Mouse (Mus musculus): ENCODE results near the gene Rassf6. TPM values are rescaled to one million over a fixed set of nuclear protein-coding genes. Genes with fewer than 3 reads are reported as not detected.

Rassf6 gene
- 10.3 and 12.3 TPM in 2 replicates for polyA plus RNA-seq (2015; fragmentation: Nextera tagmentation; extraction: Ambion mirVana)

DNA sequence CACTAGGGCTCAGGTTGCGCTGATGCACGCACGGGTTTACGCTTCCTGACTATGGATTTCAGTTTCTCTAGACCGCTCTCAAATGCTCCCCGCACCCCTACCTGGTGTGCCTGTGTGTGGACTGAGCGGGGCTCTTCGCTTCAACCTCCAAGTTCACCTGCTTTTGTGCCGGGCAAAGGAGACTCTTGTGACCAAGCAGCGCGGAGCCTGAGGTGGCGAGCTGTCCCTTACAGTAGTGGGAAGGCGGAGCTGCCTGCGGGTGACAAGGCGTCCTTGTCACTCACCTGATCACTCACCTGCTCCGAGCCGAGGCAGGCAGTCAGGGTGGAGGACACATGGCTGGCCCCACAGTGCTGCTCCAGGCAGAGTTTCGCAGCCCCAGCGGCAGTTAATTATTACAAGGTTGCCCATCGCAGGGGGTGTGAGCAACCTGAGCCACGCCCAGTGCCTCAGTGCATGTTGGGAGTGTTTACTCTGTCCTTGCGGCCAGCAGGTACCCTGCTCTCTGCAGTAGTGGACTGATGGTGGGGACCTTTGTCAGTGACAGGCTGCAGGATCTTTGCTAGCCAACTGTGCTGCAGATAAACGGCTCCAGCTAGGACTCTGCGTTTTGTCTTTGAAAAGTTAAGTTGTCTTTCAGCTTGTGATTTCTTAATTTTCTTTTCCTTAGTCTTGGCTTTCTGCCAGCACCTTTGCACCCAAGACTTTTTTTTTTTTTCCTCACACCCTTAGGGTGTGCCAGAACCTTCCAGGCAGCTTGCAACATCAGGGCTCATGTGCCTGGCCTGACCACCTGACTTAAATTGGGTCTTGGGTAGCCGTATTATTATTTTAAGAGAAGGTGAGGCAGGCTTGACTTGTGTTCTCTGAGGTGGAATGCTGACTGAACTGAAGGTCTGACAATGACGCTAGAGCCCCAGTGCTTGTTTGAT lies at the start of gene Rassf6:
Gene Rassf6 (minus strand): TSS at position 372 of the 932 bp plus-strand sequence.
- ATAC-seq (ENCODE audit: insufficient read depth, low FRiP score): peak; percentile 97
- peaks cover 7% of the 10 kb centered on the region; the same call in 1 of the 2 replicates for H3K4me1 ChIP-seq (ENCODE audit: control insufficient read depth, insufficient read depth, low read length)
- H3K4me2 ChIP-seq (ENCODE audit: low read depth, low read length): peak within 1 kb of the TSS; percentile 61
- H3K27ac ChIP-seq (ENCODE audit: low read length): peak within 1 kb of the TSS; percentile 84
- H3K27me3 ChIP-seq (ENCODE audit: control insufficient read depth, insufficient read depth, low read length): no peaks in the 10 kb centered on the region
- WGBS: 9% methylated on average over 26 of the region's 26 CpGs
- H3K4me3 ChIP-seq (replicated peaks; ENCODE audit: low read length): peak within 1 kb of the TSS; percentile 47
- H3K9ac ChIP-seq (ENCODE audit: low read length): peak within 1 kb of the TSS; percentile 61
- H3K9me3 ChIP-seq (replicated peaks; ENCODE audit: control insufficient read depth, low read length): no peaks in the 10 kb centered on the region
- H3K36me3 ChIP-seq (ENCODE audit: control insufficient read depth, insufficient read depth, low read length): no peaks in the 10 kb centered on the region

GRCm38 (mm10) chr5:90689426-90690128 lies 49.1 kb upstream of the Rassf6 start:
- no peak overlapping the region for H3K27ac ChIP-seq (ENCODE audit: low read length)
- ATAC-seq (ENCODE audit: insufficient read depth, low FRiP score): no peak
- no peak overlapping the region for H3K9ac ChIP-seq (ENCODE audit: low read length)
- H3K4me1 ChIP-seq (ENCODE audit: control insufficient read depth, insufficient read depth, low read length): no peaks in the 10 kb centered on the region
- H3K4me2 ChIP-seq (ENCODE audit: low read depth, low read length): no peak overlapping the region
- no peaks in the 10 kb centered on the region for H3K27me3 ChIP-seq (ENCODE audit: control insufficient read depth, insufficient read depth, low read length)
- no peak overlapping the region for H3K4me3 ChIP-seq (replicated peaks; ENCODE audit: low read length)
- H3K36me3 ChIP-seq (ENCODE audit: control insufficient read depth, insufficient read depth, low read length): no peaks in the 10 kb centered on the region
- WGBS: 80% methylated on average over 8 of the region's 8 CpGs
- no peaks in the 10 kb centered on the region for H3K9me3 ChIP-seq (replicated peaks; ENCODE audit: control insufficient read depth, low read length)

GRCm38 (mm10) chr5:90687913-90688312 lies 47.5 kb upstream of the Rassf6 start:
- no peak overlapping the region for H3K4me3 ChIP-seq (replicated peaks; ENCODE audit: low read length)
- no peaks in the 10 kb centered on the region for H3K9me3 ChIP-seq (replicated peaks; ENCODE audit: control insufficient read depth, low read length)
- no peak overlapping the region for H3K27ac ChIP-seq (ENCODE audit: low read length)
- H3K9ac ChIP-seq (ENCODE audit: low read length): no peak overlapping the region
- ATAC-seq (ENCODE audit: insufficient read depth, low FRiP score): no peak
- no peak overlapping the region for H3K4me2 ChIP-seq (ENCODE audit: low read depth, low read length)
- 86% methylated on average over 10 of the region's 10 CpGs for WGBS
- H3K36me3 ChIP-seq (ENCODE audit: control insufficient read depth, insufficient read depth, low read length): no peaks in the 10 kb centered on the region
- H3K4me1 ChIP-seq (ENCODE audit: control insufficient read depth, insufficient read depth, low read length): no peaks in the 10 kb centered on the region
- no peaks in the 10 kb centered on the region for H3K27me3 ChIP-seq (ENCODE audit: control insufficient read depth, insufficient read depth, low read length)

- Histone ChIP-seq H3K36me3 (ENCODE audit: control insufficient read depth, insufficient read depth, low read length) (no peaks in the 10 kb centered on the region), H3K27ac (ENCODE audit: low read length) (no peak overlapping the region), H3K9me3 (replicated peaks; ENCODE audit: control insufficient read depth, low read length) (no peaks in the 10 kb centered on the region), H3K4me1 (ENCODE audit: control insufficient read depth, insufficient read depth, low read length) (no peaks in the 10 kb centered on the region), H3K27me3 (ENCODE audit: control insufficient read depth, insufficient read depth, low read length) (no peaks in the 10 kb centered on the region), H3K4me3 (replicated peaks; ENCODE audit: low read length) (no peak overlapping the region), H3K9ac (ENCODE audit: low read length) (no peak overlapping the region), H3K4me2 (ENCODE audit: low read depth, low read length) (no peak overlapping the region)
- WGBS: 56% methylated on average over 4 of the region's 4 CpGs
- ATAC-seq (ENCODE audit: insufficient read depth, low FRiP score): no peak
These were observed 44.5 kb upstream of the Rassf6 start for GRCm38 (mm10) chr5:90684994-90685393.

DNA sequence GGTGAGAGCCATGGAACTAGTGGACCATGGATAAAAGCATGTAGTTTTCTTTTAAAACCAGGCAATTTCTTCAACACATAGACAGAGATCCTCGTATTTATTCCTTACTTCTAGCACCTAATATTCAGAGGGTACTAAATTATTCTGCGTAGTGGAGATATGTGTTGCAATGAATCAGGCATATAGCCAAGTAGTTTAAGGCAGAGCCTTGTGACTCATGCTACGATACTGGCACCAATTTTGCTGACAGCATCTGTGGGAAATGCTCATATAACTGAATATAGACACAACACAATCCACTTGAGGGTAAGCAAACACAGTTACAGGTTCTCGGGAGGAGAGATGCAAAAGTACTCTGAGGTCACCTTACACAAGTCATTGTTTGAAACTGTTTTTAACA lies 41.4 kb upstream of the Rassf6 start:
- Histone ChIP-seq H3K36me3 (ENCODE audit: control insufficient read depth, insufficient read depth, low read length) (no peaks in the 10 kb centered on the region), H3K27me3 (ENCODE audit: control insufficient read depth, insufficient read depth, low read length) (no peaks in the 10 kb centered on the region), H3K27ac (ENCODE audit: low read length) (no peak overlapping the region), H3K4me2 (ENCODE audit: low read depth, low read length) (no peak overlapping the region), H3K4me3 (replicated peaks; ENCODE audit: low read length) (no peak overlapping the region), H3K9me3 (replicated peaks; ENCODE audit: control insufficient read depth, low read length) (no peaks in the 10 kb centered on the region), H3K9ac (ENCODE audit: low read length) (no peak overlapping the region), H3K4me1 (ENCODE audit: control insufficient read depth, insufficient read depth, low read length) (no peaks in the 10 kb centered on the region)
- 68% methylated on average over 4 of the region's 4 CpGs for WGBS
- no peak for ATAC-seq (ENCODE audit: insufficient read depth, low FRiP score)

- Histone ChIP-seq H3K4me2 (ENCODE audit: low read depth, low read length) (no peak overlapping the region), H3K4me1 (ENCODE audit: control insufficient read depth, insufficient read depth, low read length) (no peaks in the 10 kb centered on the region), H3K27ac (ENCODE audit: low read length) (no peak overlapping the region), H3K9ac (ENCODE audit: low read length) (no peak overlapping the region), H3K4me3 (replicated peaks; ENCODE audit: low read length) (no peak overlapping the region), H3K9me3 (replicated peaks; ENCODE audit: control insufficient read depth, low read length) (no peaks in the 10 kb centered on the region), H3K27me3 (ENCODE audit: control insufficient read depth, insufficient read depth, low read length) (no peaks in the 10 kb centered on the region), H3K36me3 (ENCODE audit: control insufficient read depth, insufficient read depth, low read length) (no peaks in the 10 kb centered on the region)
- WGBS: 48% methylated on average over 2 of the region's 2 CpGs
- no peak for ATAC-seq (ENCODE audit: insufficient read depth, low FRiP score)
These were observed 37.1 kb upstream of the Rassf6 start for GRCm38 (mm10) chr5:90677560-90677959.

DNA sequence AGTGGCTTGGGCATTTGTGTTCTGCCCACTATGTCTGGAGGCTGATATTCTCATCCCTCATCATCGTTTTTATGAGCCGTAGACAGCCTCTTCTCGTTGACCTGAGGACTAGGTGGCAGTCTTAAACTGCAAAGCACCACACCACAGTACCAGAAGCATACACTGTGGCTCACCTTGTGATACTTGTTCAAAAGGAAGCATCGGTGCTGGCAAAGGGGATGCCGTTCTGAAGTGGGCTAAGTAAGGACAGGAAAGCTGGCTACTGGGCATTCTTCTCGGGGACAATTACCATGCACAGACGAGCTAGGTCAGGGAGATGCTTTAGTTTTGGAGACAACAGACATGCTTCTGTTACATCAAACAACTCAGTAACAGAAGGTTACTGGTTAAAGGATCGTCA lies 21.4 kb upstream of the Rassf6 start:
- Histone ChIP-seq H3K4me3 (replicated peaks; ENCODE audit: low read length) (no peak overlapping the region), H3K36me3 (ENCODE audit: control insufficient read depth, insufficient read depth, low read length) (no peaks in the 10 kb centered on the region), H3K9ac (ENCODE audit: low read length) (no peak overlapping the region), H3K27me3 (ENCODE audit: control insufficient read depth, insufficient read depth, low read length) (no peaks in the 10 kb centered on the region; the same call in 1 of the 2 replicates), H3K4me1 (ENCODE audit: control insufficient read depth, insufficient read depth, low read length) (no peaks in the 10 kb centered on the region), H3K9me3 (replicated peaks; ENCODE audit: control insufficient read depth, low read length) (no peaks in the 10 kb centered on the region), H3K27ac (ENCODE audit: low read length) (no peak overlapping the region), H3K4me2 (ENCODE audit: low read depth, low read length) (no peak overlapping the region)
- 60% methylated on average over 8 of the region's 8 CpGs for WGBS
- ATAC-seq (ENCODE audit: insufficient read depth, low FRiP score): no peak

GRCm38 (mm10) chr5:90661436-90661835 lies 21.0 kb upstream of the Rassf6 start:
- no peaks in the 10 kb centered on the region; the same call in 1 of the 2 replicates for H3K27me3 ChIP-seq (ENCODE audit: control insufficient read depth, insufficient read depth, low read length)
- H3K4me3 ChIP-seq (replicated peaks; ENCODE audit: low read length): no peak overlapping the region
- H3K36me3 ChIP-seq (ENCODE audit: control insufficient read depth, insufficient read depth, low read length): no peaks in the 10 kb centered on the region
- no peaks in the 10 kb centered on the region for H3K9me3 ChIP-seq (replicated peaks; ENCODE audit: control insufficient read depth, low read length)
- ATAC-seq (ENCODE audit: insufficient read depth, low FRiP score): peak; percentile 40; the same call in 1 of the 2 replicates
- WGBS: 14% methylated on average over 9 of the region's 9 CpGs
- no peak overlapping the region for H3K27ac ChIP-seq (ENCODE audit: low read length)
- H3K4me1 ChIP-seq (ENCODE audit: control insufficient read depth, insufficient read depth, low read length): no peaks in the 10 kb centered on the region
- no peak overlapping the region for H3K4me2 ChIP-seq (ENCODE audit: low read depth, low read length)
- no peak overlapping the region for H3K9ac ChIP-seq (ENCODE audit: low read length)

DNA sequence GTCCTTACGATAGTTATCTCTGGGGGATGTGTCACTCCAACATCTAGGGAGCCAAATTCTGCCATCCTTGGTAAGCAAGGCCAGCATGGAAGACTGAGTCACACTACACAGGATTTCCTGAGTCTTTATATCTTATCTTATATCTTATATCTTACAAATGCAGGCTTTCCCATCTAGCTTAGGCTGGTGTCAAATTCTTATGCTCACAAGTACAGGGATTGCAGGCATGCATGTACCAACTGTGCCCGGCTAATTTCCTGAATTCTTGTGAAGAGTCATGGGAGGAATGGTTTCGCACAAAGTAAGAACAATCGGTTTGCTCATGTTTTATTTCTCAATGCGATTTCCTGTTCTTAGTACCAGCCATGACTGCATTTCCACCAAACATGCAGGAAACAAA lies 20.0 kb upstream of the Rassf6 start:
- H3K4me3 ChIP-seq (replicated peaks; ENCODE audit: low read length): no peak overlapping the region
- ATAC-seq (ENCODE audit: insufficient read depth, low FRiP score): no peak

More for the DNA sequence above, 20.0 kb upstream of the Rassf6 start:
- no peak overlapping the region for H3K9ac ChIP-seq (ENCODE audit: low read length)
- no peaks in the 10 kb centered on the region for H3K36me3 ChIP-seq (ENCODE audit: control insufficient read depth, insufficient read depth, low read length)
- H3K4me1 ChIP-seq (ENCODE audit: control insufficient read depth, insufficient read depth, low read length): no peaks in the 10 kb centered on the region
- no peak overlapping the region for H3K27ac ChIP-seq (ENCODE audit: low read length)
- no peaks in the 10 kb centered on the region for H3K9me3 ChIP-seq (replicated peaks; ENCODE audit: control insufficient read depth, low read length)
- 82% methylated on average over 5 of the region's 5 CpGs for WGBS
- H3K4me2 ChIP-seq (ENCODE audit: low read depth, low read length): no peak overlapping the region
- H3K27me3 ChIP-seq (ENCODE audit: control insufficient read depth, insufficient read depth, low read length): no peaks in the 10 kb centered on the region; the same call in 1 of the 2 replicates

Data from stomach, embryonic 16.5 days (tissue).